Mouse (Mus musculus) testis, postnatal 10 days (tissue): ENCODE results near the gene Igsf11.
A peak's percentile ranks its signal among the peaks of the same experiment; 100 is the strongest.
"Not testable (repeated sequence)": the region's sequence is repeated elsewhere in the genome, so short reads cannot be mapped to it uniquely, and the experiment has no call there.

Experiments used
- DNase-seq: peaks from one replicate; pipeline ENCODE4 v3.0.0; 2021; ENCODE audit warnings: low spot score

Gene Igsf11

GRCm38 (mm10) chr16:38983850-38984249 is 91.4 kb downstream of the Igsf11 start:
- not testable (repeated sequence) for DNase-seq

- DNase-seq = peak; percentile 56
Measured at GRCm38 (mm10) chr16:38985411-38985810, 92.9 kb downstream of the Igsf11 start.

- no peak for DNase-seq
Measured at GRCm38 (mm10) chr16:38986410-38986809, 93.9 kb downstream of the Igsf11 start.

- no peak for DNase-seq
Measured at GRCm38 (mm10) chr16:38993711-38994110, 101.2 kb downstream of the Igsf11 start.

- no peak for DNase-seq
Measured at GRCm38 (mm10) chr16:38998496-38999258, 106.2 kb downstream of the Igsf11 start.

- no peak for DNase-seq
Measured at GRCm38 (mm10) chr16:38999298-38999697, 106.8 kb downstream of the Igsf11 start.

GRCm38 (mm10) chr16:39006978-39007377 is 114.5 kb downstream of the Igsf11 start:
- no peak for DNase-seq

- no peak for DNase-seq
Measured at GRCm38 (mm10) chr16:39019449-39019848, 127.0 kb downstream of the Igsf11 start.

- no peak for DNase-seq
Measured at GRCm38 (mm10) chr16:39025989-39026736, 133.7 kb downstream of the Igsf11 start.

- no peak for DNase-seq
Measured at GRCm38 (mm10) chr16:39031350-39031749, 138.9 kb downstream of the Igsf11 start.

GRCm38 (mm10) chr16:39037257-39037656 is 144.8 kb downstream of the Igsf11 start:
- DNase-seq = no peak

GRCm38 (mm10) chr16:39044381-39044780 is 151.9 kb downstream of the Igsf11 start:
- DNase-seq = no peak

- peak; percentile 78 for DNase-seq
Measured at GRCm38 (mm10) chr16:39048889-39049288, 156.4 kb downstream of the Igsf11 start.

- DNase-seq = peak; percentile 89
Measured at GRCm38 (mm10) chr16:39052971-39053370, 160.5 kb downstream of the Igsf11 start.

- DNase-seq = no peak
Measured at GRCm38 (mm10) chr16:39053779-39054178, 161.3 kb downstream of the Igsf11 start.

GRCm38 (mm10) chr16:39056061-39056460 is 163.6 kb downstream of the Igsf11 start:
- DNase-seq = peak; percentile 59

- no peak for DNase-seq
Measured at GRCm38 (mm10) chr16:39056961-39057360, 164.5 kb downstream of the Igsf11 start.

GRCm38 (mm10) chr16:39058869-39059268 is 166.4 kb downstream of the Igsf11 start:
- no peak for DNase-seq

- no peak for DNase-seq
Measured at GRCm38 (mm10) chr16:39062596-39062995, 170.1 kb downstream of the Igsf11 start.

- no peak for DNase-seq
Measured at GRCm38 (mm10) chr16:39065576-39065975, 173.1 kb downstream of the Igsf11 start.

GRCm38 (mm10) chr16:39071431-39071830 is 179.0 kb downstream of the Igsf11 start:
- no peak for DNase-seq
